Comparison of ENCODE assay signal across 7 mouse cellular contexts in the genomic region with DNA sequence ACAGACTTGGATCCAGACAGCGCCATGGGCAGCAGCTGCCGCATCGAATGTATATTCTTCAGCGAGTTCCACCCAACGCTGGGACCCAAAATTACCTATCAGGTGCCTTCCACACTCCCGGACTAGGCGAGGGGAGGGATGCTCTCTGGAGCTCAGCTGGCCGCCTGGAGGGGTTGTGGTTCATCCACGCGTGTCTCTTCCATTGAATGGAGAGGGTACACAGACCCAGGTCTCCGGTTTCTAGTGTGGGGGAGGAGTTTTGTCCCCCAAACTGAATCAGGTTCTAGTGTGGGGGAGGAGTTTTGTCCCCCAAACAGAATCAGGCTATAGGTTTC. TPM values are rescaled to one million over a fixed set of nuclear protein-coding genes. Genes with fewer than 3 reads are reported as not detected.
DNase-seq lines count a peak whose midpoint lies in the region; ATAC-seq lines count a peak whose summit lies in the region.

No protein-coding gene starts in this region.

- peaks cover 32% of the 10 kb centered on the region for H3K36me3 ChIP-seq in lung, embryonic 16.5 days (ENCODE audit: control insufficient read depth, insufficient read depth, low read length)
- peaks cover 31% of the 10 kb centered on the region for H3K36me3 ChIP-seq in liver, embryonic 11.5 days (ENCODE audit: control insufficient read depth, insufficient read depth, low read length)
- H3K36me3 ChIP-seq in stomach, embryonic 15.5 days: peaks cover 34% of the 10 kb centered on the region

- no peaks in the 10 kb centered on the region for H3K9me3 ChIP-seq in lung, embryonic 16.5 days (ENCODE audit: control insufficient read depth, low read length)
- no peaks in the 10 kb centered on the region for H3K9me3 ChIP-seq in liver, embryonic 11.5 days (ENCODE audit: control insufficient read depth, low read length)
- H3K9me3 ChIP-seq in stomach, embryonic 15.5 days: no peaks in the 10 kb centered on the region

- peak overlapping the region; percentile 81 for H3K9ac ChIP-seq in lung, embryonic 16.5 days (ENCODE audit: low read length)
- peak overlapping the region; percentile 75 for H3K9ac ChIP-seq in liver, embryonic 11.5 days (ENCODE audit: low read depth, low read length)
- H3K9ac ChIP-seq in stomach, embryonic 15.5 days: peak overlapping the region; percentile 39; the same call in 1 of the 2 replicates

- peak overlapping the region; percentile 16; the same call in 1 of the 2 replicates for H3K27ac ChIP-seq in lung, embryonic 16.5 days (ENCODE audit: low read length)
- H3K27ac ChIP-seq in liver, embryonic 11.5 days (ENCODE audit: low read depth, low read length): peak overlapping the region; percentile 26; the same call in 1 of the 2 replicates
- peak overlapping the region; percentile 37; the same call in 1 of the 2 replicates for H3K27ac ChIP-seq in stomach, embryonic 15.5 days

- under 1% methylated on average over 11 of the region's 11 CpGs for whole genome bisulfite sequencing in lung, embryonic 16.5 days
- WGBS in liver, embryonic 11.5 days: 1% methylated on average over 11 of the region's 11 CpGs
- WGBS in stomach, embryonic 15.5 days: 3% methylated on average over 11 of the region's 11 CpGs

- H3K27me3 ChIP-seq in lung, embryonic 16.5 days (ENCODE audit: control insufficient read depth, insufficient read depth, low read depth, low read length): no peaks in the 10 kb centered on the region
- H3K27me3 ChIP-seq in liver, embryonic 11.5 days (replicated peaks; ENCODE audit: control insufficient read depth, insufficient read depth, low read length): no peaks in the 10 kb centered on the region
- no peaks in the 10 kb centered on the region for H3K27me3 ChIP-seq in stomach, embryonic 15.5 days (replicated peaks)

- 0 out of 2 replicates have a peak, but pooled peaks have one; percentile 4 for ATAC-seq in lung, embryonic 16.5 days (ENCODE audit: low read depth)
- peak; percentile 21; the same call in 1 of the 2 replicates for ATAC-seq in erythroid progenitor cell, adult 5-6 weeks (replicated peaks; ENCODE audit: low FRiP score, poor library complexity, severe bottlenecking)
- peak; percentile 3; the same call in 1 of the 2 replicates for ATAC-seq in liver, embryonic 11.5 days (replicated peaks; ENCODE audit: low FRiP score)
- no peak for ATAC-seq in stomach, embryonic 15.5 days (ENCODE audit: insufficient read depth, low FRiP score, low read depth)

- H3K4me1 ChIP-seq in lung, embryonic 16.5 days (replicated peaks; ENCODE audit: control insufficient read depth, insufficient read depth, low read length): peaks cover 25% of the 10 kb centered on the region
- H3K4me1 ChIP-seq in liver, embryonic 11.5 days (replicated peaks; ENCODE audit: control insufficient read depth, insufficient read depth, low read length): peaks cover 20% of the 10 kb centered on the region
- H3K4me1 ChIP-seq in stomach, embryonic 15.5 days: peaks cover 30% of the 10 kb centered on the region

- H3K4me3 ChIP-seq in lung, embryonic 16.5 days (ENCODE audit: low read length): peak overlapping the region; percentile 67
- peak overlapping the region; percentile 74 for H3K4me3 ChIP-seq in liver, embryonic 11.5 days (ENCODE audit: low read depth, low read length)
- H3K4me3 ChIP-seq in stomach, embryonic 15.5 days (replicated peaks): peak overlapping the region; percentile 71

- no peak for DNase-seq in lung, postnatal 4 days
- no peak for DNase-seq in liver, embryonic 11.5 days (ENCODE audit: low spot score)
- DNase-seq in urinary bladder, adult 2 months (ENCODE audit: low spot score): no peak
- no peak for DNase-seq in right cerebral cortex, postnatal 14 days

- H3K4me2 ChIP-seq in lung, embryonic 16.5 days (ENCODE audit: low read depth, low read length): peak overlapping the region; percentile 93
- H3K4me2 ChIP-seq in liver, embryonic 11.5 days: peak overlapping the region; percentile 97
- H3K4me2 ChIP-seq in stomach, embryonic 15.5 days: peak overlapping the region; percentile 90

RNA-seq across cellular contexts. Expression of a gene that starts 0.3 kb away (rescaled TPM):
- polyA plus RNA-seq in lung, embryonic 16.5 days (2015; fragmentation: Nextera tagmentation; extraction: Ambion mirVana): 41.9 and 43.7 TPM in 2 replicates
- total RNA-seq in erythroid progenitor cell, adult 5-6 weeks (2015; ENCODE audit: low replicate concordance): 1.4 and 31.4 TPM in 2 replicates
- total RNA-seq in erythroid progenitor cell, adult 5-6 weeks (2017; ENCODE audit: low replicate concordance): 1.1 and 1.2 TPM in 2 replicates
- polyA plus RNA-seq in liver, embryonic 11.5 days (2014; fragmentation: Nextera tagmentation; extraction: Ambion mirVana): 26.5 and 31.3 TPM in 2 replicates
- 39.1 and 39.7 TPM in 2 replicates for polyA plus RNA-seq in stomach, embryonic 15.5 days (2015; fragmentation: Nextera tagmentation; extraction: Ambion mirVana)
- 26.6 and 35.2 TPM in 2 replicates for polyA plus RNA-seq in urinary bladder, adult 2 months (2012; rRNA removed)

RNA-seq across cellular contexts. Expression of a gene that starts 0.3 kb away (rescaled TPM):
- 27.6 and 32.9 TPM in 2 replicates for polyA plus RNA-seq in lung, embryonic 16.5 days (2015; fragmentation: Nextera tagmentation; extraction: Ambion mirVana)
- not detected in 2 replicates for total RNA-seq in erythroid progenitor cell, adult 5-6 weeks (2015; ENCODE audit: low replicate concordance)
- 1.8 and 2.9 TPM in 2 replicates for total RNA-seq in erythroid progenitor cell, adult 5-6 weeks (2017; ENCODE audit: low replicate concordance)
- 28.9 and 31.0 TPM in 2 replicates for polyA plus RNA-seq in liver, embryonic 11.5 days (2014; fragmentation: Nextera tagmentation; extraction: Ambion mirVana)
- 26.6 and 31.3 TPM in 2 replicates for polyA plus RNA-seq in stomach, embryonic 15.5 days (2015; fragmentation: Nextera tagmentation; extraction: Ambion mirVana)
- polyA plus RNA-seq in urinary bladder, adult 2 months (2012; rRNA removed): 15.2 and 19.4 TPM in 2 replicates

RNA-seq across cellular contexts. Expression of a gene that starts 4.8 kb away (rescaled TPM):
- 16.7 and 19.7 TPM in 2 replicates for polyA plus RNA-seq in lung, embryonic 16.5 days (2015; fragmentation: Nextera tagmentation; extraction: Ambion mirVana)
- not detected in 2 replicates for total RNA-seq in erythroid progenitor cell, adult 5-6 weeks (2015; ENCODE audit: low replicate concordance)
- total RNA-seq in erythroid progenitor cell, adult 5-6 weeks (2017; ENCODE audit: low replicate concordance): not detected in 2 replicates
- 0.10 and 0.35 TPM in 2 replicates for polyA plus RNA-seq in liver, embryonic 11.5 days (2014; fragmentation: Nextera tagmentation; extraction: Ambion mirVana)
- polyA plus RNA-seq in stomach, embryonic 15.5 days (2015; fragmentation: Nextera tagmentation; extraction: Ambion mirVana): 0.63 and 0.94 TPM in 2 replicates
- polyA plus RNA-seq in urinary bladder, adult 2 months (2012; rRNA removed): 0.56 and 0.78 TPM in 2 replicates

RNA-seq across cellular contexts. Expression of a gene that starts 8.6 kb away (rescaled TPM):
- 39.0 and 39.4 TPM in 2 replicates for polyA plus RNA-seq in lung, embryonic 16.5 days (2015; fragmentation: Nextera tagmentation; extraction: Ambion mirVana)
- total RNA-seq in erythroid progenitor cell, adult 5-6 weeks (2015; ENCODE audit: low replicate concordance): 0.72 and 3.8 TPM in 2 replicates
- 2.6 and 8.4 TPM in 2 replicates for total RNA-seq in erythroid progenitor cell, adult 5-6 weeks (2017; ENCODE audit: low replicate concordance)
- polyA plus RNA-seq in liver, embryonic 11.5 days (2014; fragmentation: Nextera tagmentation; extraction: Ambion mirVana): 35.4 and 35.9 TPM in 2 replicates
- 43.2 and 45.7 TPM in 2 replicates for polyA plus RNA-seq in stomach, embryonic 15.5 days (2015; fragmentation: Nextera tagmentation; extraction: Ambion mirVana)
- polyA plus RNA-seq in urinary bladder, adult 2 months (2012; rRNA removed): 33.6 and 34.0 TPM in 2 replicates

RNA-seq across cellular contexts. Expression of a gene that starts 9.0 kb away (rescaled TPM):
- 55.4 and 58.5 TPM in 2 replicates for polyA plus RNA-seq in lung, embryonic 16.5 days (2015; fragmentation: Nextera tagmentation; extraction: Ambion mirVana)
- 24.5 and 35.2 TPM in 2 replicates for total RNA-seq in erythroid progenitor cell, adult 5-6 weeks (2015; ENCODE audit: low replicate concordance)
- 31.4 and 31.7 TPM in 2 replicates for total RNA-seq in erythroid progenitor cell, adult 5-6 weeks (2017; ENCODE audit: low replicate concordance)
- polyA plus RNA-seq in liver, embryonic 11.5 days (2014; fragmentation: Nextera tagmentation; extraction: Ambion mirVana): 31.2 and 37.0 TPM in 2 replicates
- polyA plus RNA-seq in stomach, embryonic 15.5 days (2015; fragmentation: Nextera tagmentation; extraction: Ambion mirVana): 53.9 and 58.0 TPM in 2 replicates
- polyA plus RNA-seq in urinary bladder, adult 2 months (2012; rRNA removed): 41.5 and 58.9 TPM in 2 replicates
